Mouse (Mus musculus): ENCODE measurements around the gene Pqlc3. TPM values are rescaled to one million over a fixed set of nuclear protein-coding genes. Genes with fewer than 3 reads are reported as not detected.
A peak's percentile ranks its signal among the peaks of the same experiment; 100 is the strongest.
"Not testable (repeated sequence)": the region's sequence is repeated elsewhere in the genome, so short reads cannot be mapped to it uniquely, and the experiment has no call there.

Gene Pqlc3
- polyA plus RNA-seq, 1 experiment from 2014 or later: 3.4 TPM

- Histone ChIP-seq H3K27ac (ENCODE audit: low read depth, low read length) (no peak overlapping the region), H3K4me1 (replicated peaks; ENCODE audit: control insufficient read depth, insufficient read depth, low read length) (no peaks in the 10 kb centered on the region), H3K4me2 (replicated peaks; ENCODE audit: low read depth, low read length) (no peak overlapping the region), H3K36me3 (ENCODE audit: control insufficient read depth, insufficient read depth, low read length) (no peaks in the 10 kb centered on the region), H3K9ac (ENCODE audit: low read depth, low read length) (no peak overlapping the region), H3K27me3 (ENCODE audit: control insufficient read depth, insufficient read depth, low read length) (no peaks in the 10 kb centered on the region), H3K4me3 (ENCODE audit: low read depth, low read length) (no peak overlapping the region), H3K9me3 (ENCODE audit: control insufficient read depth, low read length) (no peaks in the 10 kb centered on the region)
- ATAC-seq (ENCODE audit: low FRiP score): no peak
- 63% methylated on average over 9 of the region's 9 CpGs for WGBS
- DNase-seq (ENCODE audit: low spot score): no peak
These were observed 36.3 kb upstream of the Pqlc3 start for GRCm38 (mm10) chr12:17036532-17036931.

- DNase-seq (ENCODE audit: low spot score) (peak; percentile 35), ATAC-seq (ENCODE audit: low FRiP score) (no peak)
- H3K36me3 ChIP-seq (ENCODE audit: control insufficient read depth, insufficient read depth, low read length): no peaks in the 10 kb centered on the region
- no peaks in the 10 kb centered on the region for H3K4me1 ChIP-seq (replicated peaks; ENCODE audit: control insufficient read depth, insufficient read depth, low read length)
- H3K27ac ChIP-seq (ENCODE audit: low read depth, low read length): no peak overlapping the region
- H3K9me3 ChIP-seq (ENCODE audit: control insufficient read depth, low read length): no peaks in the 10 kb centered on the region
- no peak overlapping the region for H3K9ac ChIP-seq (ENCODE audit: low read depth, low read length)
- 71% methylated on average over 2 of the region's 2 CpGs for WGBS
- no peak overlapping the region for H3K4me3 ChIP-seq (ENCODE audit: low read depth, low read length)
- no peak overlapping the region for H3K4me2 ChIP-seq (replicated peaks; ENCODE audit: low read depth, low read length)
- H3K27me3 ChIP-seq (ENCODE audit: control insufficient read depth, insufficient read depth, low read length): no peaks in the 10 kb centered on the region
These were observed 34.9 kb upstream of the Pqlc3 start for GRCm38 (mm10) chr12:17035128-17035527.

- Histone ChIP-seq H3K27ac (ENCODE audit: low read depth, low read length) (no peak overlapping the region), H3K9ac (ENCODE audit: low read depth, low read length) (no peak overlapping the region), H3K4me1 (replicated peaks; ENCODE audit: control insufficient read depth, insufficient read depth, low read length) (no peaks in the 10 kb centered on the region), H3K36me3 (ENCODE audit: control insufficient read depth, insufficient read depth, low read length) (no peaks in the 10 kb centered on the region), H3K4me3 (ENCODE audit: low read depth, low read length) (no peak overlapping the region), H3K9me3 (ENCODE audit: control insufficient read depth, low read length) (no peaks in the 10 kb centered on the region), H3K4me2 (replicated peaks; ENCODE audit: low read depth, low read length) (no peak overlapping the region), H3K27me3 (ENCODE audit: control insufficient read depth, insufficient read depth, low read length) (no peaks in the 10 kb centered on the region)
- 86% methylated on average over 5 of the region's 5 CpGs for WGBS
- ATAC-seq (ENCODE audit: low FRiP score): no peak
- DNase-seq (ENCODE audit: low spot score): no peak
These were observed 34.5 kb upstream of the Pqlc3 start for GRCm38 (mm10) chr12:17034671-17035070.

- no peaks in the 10 kb centered on the region for H3K36me3 ChIP-seq (ENCODE audit: control insufficient read depth, insufficient read depth, low read length)
- H3K9ac ChIP-seq (ENCODE audit: low read depth, low read length): no peak overlapping the region
- no peak overlapping the region for H3K27ac ChIP-seq (ENCODE audit: low read depth, low read length)
- H3K4me2 ChIP-seq (replicated peaks; ENCODE audit: low read depth, low read length): no peak overlapping the region
- H3K4me1 ChIP-seq (replicated peaks; ENCODE audit: control insufficient read depth, insufficient read depth, low read length): no peaks in the 10 kb centered on the region
- ATAC-seq (ENCODE audit: low FRiP score) (no peak; the same call in 1 of the 2 replicates), DNase-seq (ENCODE audit: low spot score) (no peak)
- no peaks in the 10 kb centered on the region for H3K9me3 ChIP-seq (ENCODE audit: control insufficient read depth, low read length)
- H3K27me3 ChIP-seq (ENCODE audit: control insufficient read depth, insufficient read depth, low read length): no peaks in the 10 kb centered on the region
- no peak overlapping the region for H3K4me3 ChIP-seq (ENCODE audit: low read depth, low read length)
- 81% methylated on average over 9 of the region's 9 CpGs for WGBS
These were observed 33.2 kb upstream of the Pqlc3 start for GRCm38 (mm10) chr12:17033464-17033841.

- ATAC-seq (ENCODE audit: low FRiP score): peak; percentile 63; the same call in 1 of the 2 replicates
- Histone ChIP-seq H3K36me3 (ENCODE audit: control insufficient read depth, insufficient read depth, low read length) (no peaks in the 10 kb centered on the region), H3K27me3 (ENCODE audit: control insufficient read depth, insufficient read depth, low read length) (no peaks in the 10 kb centered on the region), H3K9ac (ENCODE audit: low read depth, low read length) (no peak overlapping the region), H3K9me3 (ENCODE audit: control insufficient read depth, low read length) (no peaks in the 10 kb centered on the region), H3K4me2 (replicated peaks; ENCODE audit: low read depth, low read length) (no peak overlapping the region), H3K4me3 (ENCODE audit: low read depth, low read length) (no peak overlapping the region), H3K4me1 (replicated peaks; ENCODE audit: control insufficient read depth, insufficient read depth, low read length) (no peaks in the 10 kb centered on the region), H3K27ac (ENCODE audit: low read depth, low read length) (no peak overlapping the region)
- DNase-seq (ENCODE audit: low spot score): peak; percentile 90
- 44% methylated on average over 13 of the region's 13 CpGs for WGBS
These were observed 32.7 kb upstream of the Pqlc3 start for GRCm38 (mm10) chr12:17032694-17033463.

- H3K27me3 ChIP-seq (ENCODE audit: control insufficient read depth, insufficient read depth, low read length): no peaks in the 10 kb centered on the region
- H3K9me3 ChIP-seq (ENCODE audit: control insufficient read depth, low read length): no peaks in the 10 kb centered on the region
- H3K4me2 ChIP-seq (replicated peaks; ENCODE audit: low read depth, low read length): no peak overlapping the region
- no peak overlapping the region for H3K27ac ChIP-seq (ENCODE audit: low read depth, low read length)
- 94% methylated on average over 6 of the region's 6 CpGs for WGBS
- no peak overlapping the region for H3K9ac ChIP-seq (ENCODE audit: low read depth, low read length)
- no peak overlapping the region for H3K4me3 ChIP-seq (ENCODE audit: low read depth, low read length)
- no peaks in the 10 kb centered on the region for H3K4me1 ChIP-seq (replicated peaks; ENCODE audit: control insufficient read depth, insufficient read depth, low read length)
- no peak for ATAC-seq (ENCODE audit: low FRiP score)
- no peaks in the 10 kb centered on the region for H3K36me3 ChIP-seq (ENCODE audit: control insufficient read depth, insufficient read depth, low read length)
- DNase-seq (ENCODE audit: low spot score): no peak
These were observed 24.4 kb upstream of the Pqlc3 start for GRCm38 (mm10) chr12:17024554-17025110.

- H3K9ac ChIP-seq (ENCODE audit: low read depth, low read length): no peak overlapping the region
- H3K27ac ChIP-seq (ENCODE audit: low read depth, low read length): no peak overlapping the region
- WGBS: 81% methylated on average over 4 of the region's 4 CpGs
- H3K4me2 ChIP-seq (replicated peaks; ENCODE audit: low read depth, low read length): no peak overlapping the region
- no peaks in the 10 kb centered on the region for H3K27me3 ChIP-seq (ENCODE audit: control insufficient read depth, insufficient read depth, low read length)
- no peaks in the 10 kb centered on the region for H3K4me1 ChIP-seq (replicated peaks; ENCODE audit: control insufficient read depth, insufficient read depth, low read length)
- H3K9me3 ChIP-seq (ENCODE audit: control insufficient read depth, low read length): no peaks in the 10 kb centered on the region
- DNase-seq (ENCODE audit: low spot score): no peak
- ATAC-seq (ENCODE audit: low FRiP score): no peak
- no peak overlapping the region for H3K4me3 ChIP-seq (ENCODE audit: low read depth, low read length)
- no peaks in the 10 kb centered on the region for H3K36me3 ChIP-seq (ENCODE audit: control insufficient read depth, insufficient read depth, low read length)
These were observed 21.9 kb upstream of the Pqlc3 start for GRCm38 (mm10) chr12:17022145-17022544.

GRCm38 (mm10) chr12:17021125-17021524 lies 20.9 kb upstream of the Pqlc3 start:
- H3K27me3 ChIP-seq (ENCODE audit: control insufficient read depth, insufficient read depth, low read length); H3K27ac ChIP-seq (ENCODE audit: low read depth, low read length); H3K4me3 ChIP-seq (ENCODE audit: low read depth, low read length); DNase-seq (ENCODE audit: low spot score); ATAC-seq (ENCODE audit: low FRiP score); H3K9me3 ChIP-seq (ENCODE audit: control insufficient read depth, low read length); H3K9ac ChIP-seq (ENCODE audit: low read depth, low read length); H3K36me3 ChIP-seq (ENCODE audit: control insufficient read depth, insufficient read depth, low read length); H3K4me2 ChIP-seq (replicated peaks; ENCODE audit: low read depth, low read length); H3K4me1 ChIP-seq (replicated peaks; ENCODE audit: control insufficient read depth, insufficient read depth, low read length): not testable (repeated sequence)
- 88% methylated on average over 4 of the region's 4 CpGs for WGBS

GRCm38 (mm10) chr12:17018468-17018867 lies 18.3 kb upstream of the Pqlc3 start:
- Histone ChIP-seq H3K27me3 (ENCODE audit: control insufficient read depth, insufficient read depth, low read length) (no peaks in the 10 kb centered on the region), H3K27ac (ENCODE audit: low read depth, low read length) (no peak overlapping the region), H3K4me3 (ENCODE audit: low read depth, low read length) (no peak overlapping the region), H3K4me1 (replicated peaks; ENCODE audit: control insufficient read depth, insufficient read depth, low read length) (no peaks in the 10 kb centered on the region), H3K9me3 (ENCODE audit: control insufficient read depth, low read length) (no peaks in the 10 kb centered on the region), H3K4me2 (replicated peaks; ENCODE audit: low read depth, low read length) (no peak overlapping the region), H3K9ac (ENCODE audit: low read depth, low read length) (no peak overlapping the region), H3K36me3 (ENCODE audit: control insufficient read depth, insufficient read depth, low read length) (no peaks in the 10 kb centered on the region)
- DNase-seq (ENCODE audit: low spot score) (peak; percentile 83), ATAC-seq (ENCODE audit: low FRiP score) (no peak)
- 34% methylated on average over 4 of the region's 4 CpGs for WGBS
